Mouse (Mus musculus) MEL (cell line): ENCODE measurements around the gene Slc25a24. TPM values are rescaled to one million over a fixed set of nuclear protein-coding genes. Genes with fewer than 3 reads are reported as not detected.

Experiments
- DNase-seq: peaks from one replicate; pipeline ENCODE4 v3.0.0; 2011; ENCODE audit warnings: low read depth, low spot score
- H3K27ac ChIP-seq: 2 replicates; pipeline ENCODE4 v1.5.1; 2012; ENCODE audit warnings: low read depth, mild to moderate bottlenecking, control low read depth, low read length, moderate library complexity; ENCODE audit not compliant: control insufficient read depth
- H3K27me3 ChIP-seq, 2 experiments: fragments of 150-350 bp in 1 of 2; sonication (generic) in 1 of 2; 2 replicates each; pipeline ENCODE4 v1.6.1; 2012; ENCODE audit warnings: low read length in 2 of 2, mild to moderate bottlenecking in 2 of 2, improper control_type of control experiment in 1 of 2, moderate library complexity in 1 of 2; ENCODE audit not compliant: insufficient read depth in 2 of 2, control insufficient read depth in 1 of 2
- H3K36me3 ChIP-seq, 2 experiments: 2 replicates each; pipeline ENCODE4 v1.6.1; 2012 to 2014; ENCODE audit warnings: low read length in 2 of 2, improper control_type of control experiment in 1 of 2, inconsistent platforms in 1 of 2, mild to moderate bottlenecking in 1 of 2; ENCODE audit not compliant: insufficient read depth in 2 of 2, control insufficient read depth in 1 of 2
- H3K4me1 ChIP-seq, 2 experiments: fragments of 150-350 bp in 1 of 2; sonication (generic) in 1 of 2; 2 replicates each; pipeline ENCODE4 v1.6.1; 2012; ENCODE audit warnings: low read length in 2 of 2, improper control_type of control experiment in 1 of 2, mild to moderate bottlenecking in 1 of 2; ENCODE audit not compliant: insufficient read depth in 2 of 2, control insufficient read depth in 1 of 2
- H3K4me3 ChIP-seq, 2 experiments: fragments of 150-350 bp in 1 of 2; sonication (generic) in 1 of 2; 2 replicates each; pipeline ENCODE4 v1.5.1; 2012; ENCODE audit warnings: low read depth in 2 of 2, low read length in 2 of 2, mild to moderate bottlenecking in 2 of 2, moderate library complexity in 2 of 2, control low read depth in 1 of 2, improper control_type of control experiment in 1 of 2; ENCODE audit not compliant: control insufficient read depth in 1 of 2, insufficient read depth in 1 of 2
- H3K79me2 ChIP-seq: 2 replicates; pipeline ENCODE4 v1.6.1; 2012; ENCODE audit warnings: mild to moderate bottlenecking, low read length, moderate library complexity; ENCODE audit not compliant: control insufficient read depth, poor library complexity, insufficient read depth
- H3K9ac ChIP-seq: 2 replicates; pipeline ENCODE4 v1.6.1; 2012; ENCODE audit warnings: low read depth, mild to moderate bottlenecking, control low read depth, low read length, moderate library complexity; ENCODE audit not compliant: control insufficient read depth, poor library complexity, severe bottlenecking
- H3K9me3 ChIP-seq: fragments of 150-350 bp; sonication (generic); replicated peaks from 2 replicates; pipeline ENCODE4 v1.6.1; 2012; ENCODE audit warnings: mild to moderate bottlenecking, low read length, improper control_type of control experiment, moderate library complexity; ENCODE audit not compliant: insufficient read depth
- ELF1 ChIP-seq: IDR thresholded peaks from 2 replicates; pipeline ENCODE4 v1.6.1; 2014; ENCODE audit warnings: low read depth, mild to moderate bottlenecking, inconsistent platforms, low read length, improper control_type of control experiment, moderate library complexity
- EP300 ChIP-seq, 2 experiments: IDR thresholded peaks; 2 replicates each; pipeline ENCODE4 v1.6.1; 2011; ENCODE audit warnings: improper control_type of control experiment in 2 of 2, low read length in 2 of 2, low read depth in 1 of 2, mild to moderate bottlenecking in 1 of 2
- MYC ChIP-seq: IDR thresholded peaks from 2 replicates; pipeline ENCODE4 v1.6.1; 2011; ENCODE audit warnings: low read depth, mild to moderate bottlenecking, low read length, improper control_type of control experiment, moderate library complexity
- NELFE ChIP-seq: IDR thresholded peaks from 2 replicates; pipeline ENCODE4 v1.6.1; 2011; ENCODE audit warnings: low read depth, low read length, improper control_type of control experiment
- USF1 ChIP-seq: IDR thresholded peaks from 2 replicates; pipeline ENCODE4 v1.6.1; 2014; ENCODE audit warnings: low read depth, mild to moderate bottlenecking, inconsistent platforms, low read length, improper control_type of control experiment, moderate library complexity
- ZC3H11A ChIP-seq: IDR thresholded peaks from 2 replicates; pipeline ENCODE4 v1.6.1; 2012; ENCODE audit warnings: low read depth, mild to moderate bottlenecking, inconsistent platforms, low read length, improper control_type of control experiment
- ZMIZ1 ChIP-seq: IDR thresholded peaks from 2 replicates; pipeline ENCODE4 v1.6.1; 2012; ENCODE audit warnings: low read depth, mild to moderate bottlenecking, inconsistent platforms, low read length, improper control_type of control experiment, moderate library complexity
- ZNF384 ChIP-seq: IDR thresholded peaks from 2 replicates; pipeline ENCODE4 v1.6.1; 2012; ENCODE audit warnings: low read depth, mild to moderate bottlenecking, inconsistent platforms, low read length, improper control_type of control experiment
- polyA plus RNA-seq, 2 experiments: library from polyadenylated mRNA; stranded (reverse) in 1 of 2; unstranded in 1 of 2; fragments of >175 nt in 1 of 2; fragments of >200 nt in 1 of 2; gene quantifications; 2 replicates each; pipeline versions ENCODE4 v1.2.1 to v1.2.4; 2012; ENCODE audit warnings: low replicate concordance in 2 of 2, low read depth in 1 of 2; ENCODE audit not compliant: insufficient read length in 2 of 2, insufficient read depth in 1 of 2, missing spikeins in 1 of 2
- total RNA-seq: library from RNA; depleted of rRNA; stranded (reverse); fragments of 300-350 nt; gene quantifications from 2 replicates; pipeline ENCODE4 v1.2.3, GENCODE M21; 2012; rRNA removed

Slc25a24 gene
- total and polyA plus RNA-seq, 3 experiments, result 5.6 to 14.3 TPM; not detected in 1

GRCm38 (mm10) chr3:109216352-109216751, 93.4 kb downstream of the Slc25a24 start:
- no peak overlapping the region for H3K4me3 ChIP-seq
- no peak for DNase-seq
- H3K9me3 ChIP-seq, result no peaks in the 10 kb centered on the region
- no peak overlapping the region for H3K27ac ChIP-seq
- no peaks in the 10 kb centered on the region for H3K27me3 ChIP-seq
- no peaks in the 10 kb centered on the region for H3K79me2 ChIP-seq
- no peak for TF ChIP-seq USF1
- no peak for TF ChIP-seq ZMIZ1
- TF ChIP-seq NELFE, result no peak
- no peak for TF ChIP-seq ZNF384
- TF ChIP-seq MYC, result no peak
- TF ChIP-seq ELF1, result no peak
- TF ChIP-seq EP300 (IDR thresholded peaks at IDR 0.05; ENCODE audit: low read depth in 1 of 2, low read length in 2 of 2), result no peak
- TF ChIP-seq ZC3H11A, result no peak
- no peaks in the 10 kb centered on the region for H3K4me1 ChIP-seq
- H3K9ac ChIP-seq, result no peak overlapping the region
- no peaks in the 10 kb centered on the region for H3K36me3 ChIP-seq

Other genes with a start within 250 kb of the Slc25a24 start
- 0.10 TPM in 1 of 2 replicates, not detected in the other for gene Fndc7, start 233.1 kb upstream of the Slc25a24 start, total RNA-seq
- gene Fndc7, start 233.1 kb upstream of the Slc25a24 start, polyA plus RNA-seq, result under 1 TPM in 1 of 2 experiments, not detected in 1; 0.13 TPM
- 37.0 and 43.0 TPM in 2 replicates for gene Prpf38b, start 211.4 kb upstream of the Slc25a24 start, total RNA-seq
- gene Prpf38b, start 211.4 kb upstream of the Slc25a24 start, polyA plus RNA-seq, result 100 to 1,000 TPM; 128 to 138 TPM
- 0.10 TPM in 1 of 2 replicates, not detected in the other for gene Henmt1, start 183.3 kb upstream of the Slc25a24 start, total RNA-seq
- under 1 TPM in 1 of 2 experiments, not detected in 1; 0.08 TPM for gene Henmt1, start 183.3 kb upstream of the Slc25a24 start, polyA plus RNA-seq
- gene Gm9857, start 182.7 kb upstream of the Slc25a24 start, total RNA-seq, result not detected in 2 replicates
- gene Gm9857, start 182.7 kb upstream of the Slc25a24 start, polyA plus RNA-seq, result not detected
- gene Fam102b, start 95.5 kb upstream of the Slc25a24 start, total RNA-seq, result 13.0 and 14.1 TPM in 2 replicates
- gene Fam102b, start 95.5 kb upstream of the Slc25a24 start, polyA plus RNA-seq, result 10 to 100 TPM; 10.4 to 26.9 TPM
- gene Slc25a54, start 42.7 kb upstream of the Slc25a24 start, total RNA-seq, result not detected in 2 replicates
- not detected for gene Slc25a54, start 42.7 kb upstream of the Slc25a24 start, polyA plus RNA-seq
- not detected in 2 replicates for gene Vav3, start 217.5 kb downstream of the Slc25a24 start, total RNA-seq
- not detected for gene Vav3, start 217.5 kb downstream of the Slc25a24 start, polyA plus RNA-seq